ENCODE assay signal across 25 mouse cellular contexts in genomic region chr16:38953821-38954220, GRCm38 (mm10).
DNase-seq lines count a peak whose midpoint lies in the region; ATAC-seq and TF ChIP-seq lines count a peak whose summit lies in the region.
"Had no signal": no experiment of that assay in that cellular context is flagged by ENCODE, and none has a peak within 500 bp of the region (broad histone marks: within the 10 kb centered on the region; RNA-seq: fewer than 3 reads in every experiment).

No protein-coding gene starts in this region.

- no peaks in the 10 kb centered on the region for H3K27me3 ChIP-seq in forebrain, embryonic 13.5 days
- H3K27me3 ChIP-seq in forebrain, embryonic 10.5 days (ENCODE audit: poor library complexity, severe bottlenecking) = no peaks in the 10 kb centered on the region
- H3K27me3 ChIP-seq in neural tube, embryonic 15.5 days (replicated peaks) = no peaks in the 10 kb centered on the region
- H3K27me3 ChIP-seq in midbrain, postnatal 0 days (ENCODE audit: insufficient read depth, low read length) = no peaks in the 10 kb centered on the region
- H3K27me3 ChIP-seq: heart, embryonic 13.5 days; liver, embryonic 12.5 days; neural tube, embryonic 13.5 days had no signal

- peaks cover 6% of the 10 kb centered on the region; the same call in 1 of the 2 replicates for H3K36me3 ChIP-seq in forebrain, embryonic 13.5 days (ENCODE audit: poor library complexity, severe bottlenecking)
- H3K36me3 ChIP-seq in forebrain, embryonic 10.5 days (replicated peaks) = no peaks in the 10 kb centered on the region
- H3K36me3 ChIP-seq in neural tube, embryonic 15.5 days = no peaks in the 10 kb centered on the region
- no peaks in the 10 kb centered on the region for H3K36me3 ChIP-seq in midbrain, postnatal 0 days (ENCODE audit: insufficient read depth, low read length)
- H3K36me3 ChIP-seq: heart, embryonic 13.5 days; liver, embryonic 12.5 days; neural tube, embryonic 13.5 days had no signal

- no peaks in the 10 kb centered on the region for H3K9me3 ChIP-seq in forebrain, embryonic 13.5 days (replicated peaks)
- peaks cover 15% of the 10 kb centered on the region; the same call in 1 of the 2 replicates for H3K9me3 ChIP-seq in forebrain, embryonic 10.5 days
- no peaks in the 10 kb centered on the region for H3K9me3 ChIP-seq in neural tube, embryonic 15.5 days (replicated peaks)
- no peaks in the 10 kb centered on the region for H3K9me3 ChIP-seq in midbrain, postnatal 0 days (ENCODE audit: low read length)
- H3K9me3 ChIP-seq: heart, embryonic 13.5 days; liver, embryonic 12.5 days had no signal

- no peak overlapping the region for H3K9ac ChIP-seq in forebrain, embryonic 13.5 days
- H3K9ac ChIP-seq in neural tube, embryonic 15.5 days (replicated peaks) = no peak overlapping the region
- H3K9ac ChIP-seq in midbrain, postnatal 0 days (replicated peaks; ENCODE audit: low read length, poor library complexity, severe bottlenecking) = no peak overlapping the region
- H3K9ac ChIP-seq: heart, embryonic 13.5 days; liver, embryonic 12.5 days; liver, postnatal 0 days; neural tube, embryonic 13.5 days had no signal

- no peak overlapping the region for H3K4me3 ChIP-seq in forebrain, embryonic 13.5 days
- no peak overlapping the region for H3K4me3 ChIP-seq in forebrain, embryonic 10.5 days
- no peak overlapping the region for H3K4me3 ChIP-seq in neural tube, embryonic 15.5 days (replicated peaks)
- H3K4me3 ChIP-seq in midbrain, postnatal 0 days (ENCODE audit: low read depth, low read length) = no peak overlapping the region
- H3K4me3 ChIP-seq: heart, embryonic 13.5 days; liver, embryonic 12.5 days; myocyte; neural tube, embryonic 13.5 days had no signal

- no peak for TF ChIP-seq CTCF in midbrain, postnatal 0 days (IDR thresholded peaks at IDR 0.05)

- H3K4me2 ChIP-seq in forebrain, embryonic 13.5 days = no peak overlapping the region
- H3K4me2 ChIP-seq in neural tube, embryonic 15.5 days = no peak overlapping the region
- no peak overlapping the region for H3K4me2 ChIP-seq in midbrain, postnatal 0 days (ENCODE audit: low read depth, low read length, poor library complexity, severe bottlenecking)
- H3K4me2 ChIP-seq: heart, embryonic 13.5 days; liver, embryonic 12.5 days; midbrain, embryonic 11.5 days; neural tube, embryonic 13.5 days had no signal

- DNase-seq in forebrain, embryonic 10.5 days (ENCODE audit: extremely low spot score, low spot score) = no peak
- DNase-seq in neural tube, embryonic 10.5 days (ENCODE audit: extremely low spot score, low spot score) = no peak
- DNase-seq in retina, embryonic 14.5 days (ENCODE audit: low spot score) = peak; percentile 48
- DNase-seq in ovary, postnatal 36 days (ENCODE audit: low spot score) = no peak
- DNase-seq in midbrain, postnatal 0 days (ENCODE audit: low spot score) = no peak
- DNase-seq: adrenal gland, adult 2 months; adrenal gland, postnatal 36 days; cerebellum, adult 2 months; heart, postnatal 10 days; kidney, adult 8-10 months; kidney, postnatal 10 days; liver, postnatal 0 days; lung, postnatal 36 days; right cerebral cortex, postnatal 14 days; thymus, postnatal 4 days had no signal

- peaks cover 44% of the 10 kb centered on the region for H3K4me1 ChIP-seq in forebrain, embryonic 13.5 days
- peaks cover 4% of the 10 kb centered on the region; the same call in 1 of the 2 replicates for H3K4me1 ChIP-seq in forebrain, embryonic 10.5 days
- peaks cover 25% of the 10 kb centered on the region for H3K4me1 ChIP-seq in neural tube, embryonic 15.5 days
- H3K4me1 ChIP-seq in midbrain, postnatal 0 days (ENCODE audit: insufficient read depth, low read length) = no peaks in the 10 kb centered on the region
- H3K4me1 ChIP-seq: liver, embryonic 12.5 days had no signal

- peak overlapping the region; percentile 66 for H3K27ac ChIP-seq in forebrain, embryonic 13.5 days
- H3K27ac ChIP-seq in forebrain, embryonic 10.5 days = no peak overlapping the region
- 0 out of 2 replicates have a peak overlapping the region, but pooled peaks have one; percentile 54 for H3K27ac ChIP-seq in neural tube, embryonic 15.5 days (replicated peaks)
- H3K27ac ChIP-seq in midbrain, postnatal 0 days (ENCODE audit: low read depth, low read length) = no peak overlapping the region
- H3K27ac ChIP-seq: heart, embryonic 13.5 days; liver, embryonic 12.5 days had no signal

- WGBS in forebrain, embryonic 13.5 days = 14% methylated on average over 6 of the region's 6 CpGs
- WGBS in forebrain, embryonic 10.5 days = 57% methylated on average over 6 of the region's 6 CpGs
- WGBS in neural tube, embryonic 15.5 days = 49% methylated on average over 6 of the region's 6 CpGs
- 72% methylated on average over 6 of the region's 6 CpGs for whole genome bisulfite sequencing in midbrain, postnatal 0 days

- ATAC-seq in forebrain, embryonic 13.5 days = peak; percentile 50; the same call in 1 of the 2 replicates
- ATAC-seq in neural tube, embryonic 15.5 days (ENCODE audit: low FRiP score) = no peak
- ATAC-seq in midbrain, postnatal 0 days (ENCODE audit: low FRiP score) = no peak
- ATAC-seq: CD4-positive, CD25-positive, alpha-beta regulatory T cell, adult 4 months; intestine, embryonic 16.5 days; liver, embryonic 12.5 days; liver, postnatal 0 days; midbrain, embryonic 16.5 days had no signal

Comparison
In these comparisons a context has a peak if more than half of its experiments do, and no peak if none do; other contexts are left out.
1. H3K27ac ChIP-seq: peak in forebrain, embryonic 13.5 days (single experiment) and neural tube, embryonic 15.5 days (single experiment); none in forebrain, embryonic 10.5 days (single experiment) and midbrain, postnatal 0 days (single experiment).